Mouse (Mus musculus) stomach, embryonic 14.5 days (tissue): ENCODE measurements around the gene Med26. TPM values are rescaled to one million over a fixed set of nuclear protein-coding genes. Genes with fewer than 3 reads are reported as not detected.

Experiments
- ATAC-seq: fragments of 200-750 bp; cut with Nextera tagmentation; 2 replicates; pipeline ENCODE4 v1.8.0; 2017; ENCODE audit warnings: low read depth, moderate TSS enrichment; ENCODE audit not compliant: insufficient number of reproducible peaks, insufficient read depth, low FRiP score
- H3K27ac ChIP-seq: fragments of 300-500 bp; sonication (generic); 2 replicates; pipeline ENCODE4 v1.5.1; 2014; ENCODE audit warnings: mild to moderate bottlenecking, low read length, moderate library complexity, mixed read lengths
- H3K27me3 ChIP-seq: fragments of 300-500 bp; sonication (generic); 2 replicates; pipeline ENCODE4 v1.6.1; 2014; ENCODE audit warnings: low read length, control low read depth, mixed read lengths; ENCODE audit not compliant: control insufficient read depth, insufficient read depth
- H3K36me3 ChIP-seq: fragments of 300-500 bp; sonication (generic); 2 replicates; pipeline ENCODE4 v1.6.1; 2014; ENCODE audit warnings: mild to moderate bottlenecking, control low read depth, low read length, moderate library complexity, mixed read lengths; ENCODE audit not compliant: control insufficient read depth, insufficient read depth
- H3K4me1 ChIP-seq: fragments of 300-500 bp; sonication (generic); 2 replicates; pipeline ENCODE4 v1.6.1; 2014; ENCODE audit warnings: low read length, control low read depth, mixed read lengths; ENCODE audit not compliant: control insufficient read depth, insufficient read depth
- H3K4me2 ChIP-seq: fragments of 300-500 bp; sonication (generic); replicated peaks from 2 replicates; pipeline ENCODE4 v1.6.1; 2014; ENCODE audit warnings: low read depth, low read length, control low read depth
- H3K4me3 ChIP-seq: fragments of 300-500 bp; sonication (generic); 2 replicates; pipeline ENCODE4 v1.5.1; 2014; ENCODE audit warnings: low read depth, low read length, control low read depth
- H3K9ac ChIP-seq: fragments of 300-500 bp; sonication (generic); replicated peaks from 2 replicates; pipeline ENCODE4 v1.6.1; 2014; ENCODE audit warnings: low read depth, mild to moderate bottlenecking, control low read depth, low read length, moderate library complexity, mixed read lengths
- H3K9me3 ChIP-seq: fragments of 300-500 bp; sonication (generic); 2 replicates; pipeline ENCODE4 v1.6.1; 2016; ENCODE audit warnings: low read depth, low read length, control low read depth; ENCODE audit not compliant: control insufficient read depth
- WGBS: fragments of 180-500 bp; shearing (Covaris S2); extraction: QIAGEN DNeasy Blood & Tissue Kit; methylation state at CpG from one replicate; pipeline ENCODE4 v1.1.7; 2014; 5-methylcytosine and 5-hydroxymethylcytosine counted together
- polyA plus RNA-seq: library from polyadenylated mRNA; unstranded; fragments of >200 nt; fragmentation: Nextera tagmentation; extraction: Ambion mirVana; gene quantifications from 2 replicates; pipeline ENCODE4 v1.2.1, GENCODE M21; 2014

Med26 gene
- polyA plus RNA-seq, 1 experiment from 2014 or later = 13.3 TPM

DNA sequence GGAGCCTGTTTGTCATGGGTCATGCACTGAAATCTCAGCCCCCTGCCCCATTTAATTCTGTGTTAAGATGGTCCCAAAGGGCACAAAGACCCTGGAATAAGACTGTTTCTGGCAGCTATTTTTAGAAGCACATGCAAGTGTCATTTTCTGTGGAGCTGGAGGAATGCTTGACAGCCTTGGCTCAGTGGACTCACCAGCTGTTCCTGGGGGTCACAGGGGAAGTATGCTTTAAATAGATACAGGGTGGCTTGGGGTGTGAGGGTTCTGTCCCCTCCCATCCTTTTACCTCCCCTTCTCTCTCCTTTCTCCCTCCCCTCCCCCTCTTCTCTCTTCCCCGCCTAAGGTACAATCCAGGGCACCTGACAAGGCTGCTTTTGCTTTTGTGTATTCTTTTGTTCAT lies 29.9 kb upstream of the Med26 start:
- ATAC-seq = no peak
- WGBS = 55% methylated on average over 1 of the region's 1 CpGs
- no peak overlapping the region for H3K27ac ChIP-seq
- no peak overlapping the region for H3K9ac ChIP-seq
- H3K4me3 ChIP-seq = no peak overlapping the region
- no peaks in the 10 kb centered on the region; the same call in 1 of the 2 replicates for H3K9me3 ChIP-seq
- H3K4me1 ChIP-seq = 0 out of 2 replicates have a peak, but pooled peaks cover 2% of the 10 kb centered on the region
- H3K27me3 ChIP-seq = no peaks in the 10 kb centered on the region
- H3K4me2 ChIP-seq = no peak overlapping the region
- peaks cover 8% of the 10 kb centered on the region; the same call in 1 of the 2 replicates for H3K36me3 ChIP-seq

DNA sequence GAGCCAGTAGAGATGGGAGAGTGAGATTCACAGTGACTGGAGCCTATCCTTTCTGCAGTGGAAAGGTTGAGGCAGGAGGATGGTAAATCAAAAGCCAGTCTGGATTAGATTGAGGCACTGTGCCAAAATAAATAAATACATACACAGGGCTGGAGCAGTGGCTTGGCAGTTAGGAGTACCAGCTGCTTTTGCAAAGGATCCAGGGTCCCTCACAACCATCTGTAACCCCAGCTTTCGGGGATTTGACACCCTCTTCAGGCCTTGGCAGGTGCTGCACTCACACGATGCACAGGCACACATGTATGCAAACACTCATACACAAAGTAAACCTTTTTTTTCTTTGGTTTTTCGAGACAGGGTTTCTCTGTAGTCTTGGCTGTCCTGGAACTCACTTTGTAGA lies 29.2 kb upstream of the Med26 start:
- Histone ChIP-seq H3K9me3 (no peaks in the 10 kb centered on the region; the same call in 1 of the 2 replicates), H3K4me3 (no peak overlapping the region), H3K27ac (no peak overlapping the region), H3K9ac (no peak overlapping the region), H3K36me3 (peaks cover 8% of the 10 kb centered on the region; the same call in 1 of the 2 replicates), H3K27me3 (no peaks in the 10 kb centered on the region), H3K4me2 (no peak overlapping the region), H3K4me1 (0 out of 2 replicates have a peak, but pooled peaks cover 2% of the 10 kb centered on the region)
- 82% methylated on average over 3 of the region's 3 CpGs for WGBS
- ATAC-seq = no peak

DNA sequence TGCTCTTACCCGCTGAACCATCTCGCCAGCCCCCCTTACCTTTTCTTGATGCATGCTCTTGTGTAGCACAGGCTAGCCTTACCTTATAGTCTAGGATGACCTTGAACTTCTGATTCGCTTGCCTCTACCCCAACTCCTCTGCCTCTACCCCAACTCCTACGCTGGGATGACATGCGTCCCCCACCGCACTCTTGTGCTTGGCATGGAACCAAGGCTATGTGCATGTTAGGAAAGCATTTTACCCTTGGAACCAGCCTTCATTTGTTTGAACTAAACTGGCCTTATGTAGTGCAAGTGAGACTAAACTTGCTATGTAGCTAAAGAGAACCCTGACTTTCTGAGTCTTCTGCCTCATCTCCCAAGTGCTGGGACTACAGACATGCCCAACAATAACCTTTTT lies 27.8 kb upstream of the Med26 start:
- Histone ChIP-seq H3K9ac (no peak overlapping the region), H3K27ac (no peak overlapping the region), H3K9me3 (no peaks in the 10 kb centered on the region; the same call in 1 of the 2 replicates), H3K4me3 (no peak overlapping the region), H3K4me1 (0 out of 2 replicates have a peak, but pooled peaks cover 2% of the 10 kb centered on the region), H3K36me3 (peaks cover 8% of the 10 kb centered on the region; the same call in 1 of the 2 replicates), H3K4me2 (no peak overlapping the region), H3K27me3 (no peaks in the 10 kb centered on the region)
- WGBS = 96% methylated on average over 6 of the region's 6 CpGs
- ATAC-seq = no peak

DNA sequence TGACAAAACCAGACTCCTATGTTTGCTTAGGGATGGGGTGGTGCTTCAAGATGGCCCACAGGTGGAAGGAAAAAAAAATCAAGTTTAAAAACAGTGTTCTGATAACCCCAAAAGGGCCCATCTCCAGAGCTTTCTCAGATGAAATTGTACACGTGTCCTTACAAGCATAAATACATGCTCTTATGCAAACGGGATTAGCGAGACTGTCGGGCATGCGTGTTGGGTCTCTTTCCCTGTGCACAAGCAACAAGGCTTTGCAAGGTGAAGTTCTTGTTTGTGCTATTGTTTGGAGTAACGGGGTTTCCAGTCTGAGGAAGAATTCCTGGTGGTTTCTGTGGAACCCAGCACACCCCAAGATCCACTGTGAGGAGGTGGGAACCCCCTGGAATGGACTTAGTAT lies 25.4 kb upstream of the Med26 start:
- no peaks in the 10 kb centered on the region for H3K27me3 ChIP-seq
- no peak overlapping the region for H3K4me2 ChIP-seq
- no peak for ATAC-seq
- peaks cover 11% of the 10 kb centered on the region for H3K36me3 ChIP-seq
- no peak overlapping the region for H3K27ac ChIP-seq
- H3K9ac ChIP-seq = no peak overlapping the region
- H3K9me3 ChIP-seq = no peaks in the 10 kb centered on the region; the same call in 1 of the 2 replicates
- 74% methylated on average over 6 of the region's 6 CpGs for whole genome bisulfite sequencing
- no peak overlapping the region for H3K4me3 ChIP-seq
- H3K4me1 ChIP-seq = 0 out of 2 replicates have a peak, but pooled peaks cover 2% of the 10 kb centered on the region

DNA sequence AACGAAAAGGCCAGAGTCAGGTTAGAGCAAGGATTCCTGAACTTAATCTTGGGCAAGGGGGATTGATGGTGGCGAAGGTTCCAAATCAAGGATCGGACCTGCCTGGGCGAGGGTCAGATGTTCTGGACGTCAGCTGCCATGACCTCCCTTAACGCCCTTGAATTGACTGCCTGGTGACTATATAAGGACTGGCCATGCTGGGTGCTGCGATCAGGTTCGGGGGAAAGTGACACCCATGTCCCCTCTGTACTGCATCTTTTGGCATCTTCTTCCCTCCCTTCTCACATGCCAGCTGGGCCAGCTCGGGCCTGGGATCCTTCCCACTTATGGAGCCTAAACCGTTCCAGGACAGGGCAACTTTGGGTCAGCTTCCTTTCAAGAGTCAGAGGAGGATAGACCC lies 24.4 kb upstream of the Med26 start:
- Histone ChIP-seq H3K4me2 (peak overlapping the region; percentile 97), H3K36me3 (peaks cover 20% of the 10 kb centered on the region), H3K4me3 (peak overlapping the region; percentile 65), H3K4me1 (no peaks in the 10 kb centered on the region), H3K27ac (peak overlapping the region; percentile 94; the same call in 1 of the 2 replicates), H3K9me3 (no peaks in the 10 kb centered on the region; the same call in 1 of the 2 replicates), H3K9ac (peak overlapping the region; percentile 64), H3K27me3 (no peaks in the 10 kb centered on the region)
- no peak for ATAC-seq
- WGBS = 4% methylated on average over 10 of the region's 10 CpGs

DNA sequence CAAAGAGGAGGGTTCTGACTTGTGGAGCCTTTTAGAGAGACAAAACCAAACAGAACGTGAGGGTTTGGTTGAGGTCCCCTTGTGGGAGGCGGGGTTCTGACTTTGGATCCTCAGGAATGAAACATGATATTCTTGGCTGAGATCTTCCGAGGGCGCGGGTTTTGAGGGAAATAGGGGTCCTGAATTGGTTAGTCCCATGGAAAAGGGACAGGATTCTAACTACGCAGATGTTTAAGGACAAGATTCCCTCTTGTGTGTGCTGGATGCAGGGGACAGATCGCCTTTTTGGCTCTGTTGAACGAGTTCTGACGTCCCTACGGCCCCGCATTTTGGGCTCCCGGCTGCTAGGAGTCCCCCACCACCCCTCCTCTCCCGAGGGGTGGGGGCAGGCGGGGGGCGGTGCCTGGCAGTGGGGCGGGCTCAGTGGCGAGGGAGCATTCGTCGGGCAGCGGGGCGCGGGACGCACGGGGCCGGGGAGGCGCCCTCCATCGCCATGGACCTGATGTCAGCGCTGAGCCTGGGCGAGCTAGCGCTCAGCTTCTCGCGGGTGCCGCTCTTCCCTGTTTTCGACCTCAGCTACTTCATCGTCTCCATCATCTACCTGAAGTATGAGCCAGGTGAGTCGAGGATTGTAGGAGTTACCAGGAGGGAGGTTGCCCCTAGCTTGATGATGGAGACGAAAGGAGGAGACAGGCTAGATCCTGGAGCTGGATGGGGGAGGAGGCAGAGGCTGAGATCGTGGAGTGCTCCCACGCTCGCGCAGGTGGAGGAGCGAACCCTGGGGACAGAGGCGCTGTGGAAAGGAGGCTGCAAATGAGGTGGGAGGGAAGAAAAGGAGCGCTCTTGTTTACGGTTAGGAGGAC lies 23.8 kb upstream of the Med26 start, which contains the start of gene Tmem38a:
TSS of gene Tmem38a (plus strand) at position 445 of the 863 bp plus-strand sequence.
- peak; percentile 35; the same call in 1 of the 2 replicates for ATAC-seq
- H3K27me3 ChIP-seq = no peaks in the 10 kb centered on the region
- H3K9ac ChIP-seq = peak within 1 kb of the TSS; percentile 64
- H3K27ac ChIP-seq = peak within 1 kb of the TSS; percentile 94
- H3K36me3 ChIP-seq = peaks cover 27% of the 10 kb centered on the region
- H3K9me3 ChIP-seq = no peaks in the 10 kb centered on the region
- WGBS = under 1% methylated on average over 45 of the region's 45 CpGs
- H3K4me1 ChIP-seq = no peaks in the 10 kb centered on the region
- peak within 1 kb of the TSS; percentile 97 for H3K4me2 ChIP-seq
- H3K4me3 ChIP-seq = peak within 1 kb of the TSS; percentile 65

DNA sequence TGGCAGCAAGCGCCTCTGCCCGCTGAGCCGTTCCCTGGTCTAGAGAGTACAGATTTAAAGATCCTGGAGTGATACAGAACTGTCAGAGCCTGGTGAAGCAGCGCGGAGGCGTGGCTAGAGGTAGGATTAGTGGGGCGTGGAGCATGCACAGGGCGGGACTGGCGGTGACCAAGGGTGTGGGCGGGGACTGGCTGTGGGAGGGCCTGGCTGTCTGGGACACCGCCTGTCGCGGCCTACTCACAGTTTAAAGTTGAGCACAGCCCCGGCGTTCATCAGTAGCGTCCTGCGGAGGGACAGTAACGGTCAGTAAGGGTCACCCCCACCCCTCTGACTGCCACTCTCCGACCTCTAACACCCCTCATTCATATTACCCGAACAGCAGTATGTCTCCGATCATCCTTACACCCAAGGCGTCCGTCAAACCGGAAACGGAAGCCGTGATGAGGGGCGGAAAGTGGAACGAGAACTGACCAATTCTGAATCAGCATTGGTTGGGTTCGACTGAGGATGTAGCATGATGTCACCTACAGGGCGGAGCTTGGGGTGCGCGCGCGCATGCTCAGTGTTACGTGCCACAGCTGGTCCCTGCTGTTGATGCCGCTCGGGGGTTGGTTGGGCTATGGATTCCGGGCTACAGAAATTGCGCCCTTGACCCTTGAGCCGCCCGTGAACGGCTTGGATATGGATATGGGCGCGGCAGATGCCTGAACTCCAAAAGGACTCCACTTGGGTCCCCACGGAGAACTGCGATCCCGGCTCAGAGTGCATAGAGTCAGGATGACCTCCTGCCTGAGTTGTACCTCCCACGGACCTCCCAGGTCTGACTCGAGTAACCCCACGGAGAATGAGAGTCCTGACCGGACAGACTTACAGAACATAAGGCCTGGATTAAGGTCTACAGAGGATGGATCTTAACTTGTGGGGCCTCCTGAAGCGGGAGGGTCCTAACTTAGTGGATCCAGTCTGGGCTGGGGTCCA lies 22.9 kb upstream of the Med26 start, which contains the start of gene Smim7:
TSS of gene Smim7 (minus strand) at position 456 of the 978 bp plus-strand sequence.
- Histone ChIP-seq H3K9ac (peak within 1 kb of the TSS; percentile 64), H3K27ac (peak within 1 kb of the TSS; percentile 94), H3K4me2 (peak within 1 kb of the TSS; percentile 97), H3K27me3 (no peaks in the 10 kb centered on the region), H3K9me3 (no peaks in the 10 kb centered on the region), H3K4me3 (peak within 1 kb of the TSS; percentile 65), H3K36me3 (peaks cover 36% of the 10 kb centered on the region), H3K4me1 (no peaks in the 10 kb centered on the region)
- ATAC-seq = peak; percentile 96
- under 1% methylated on average over 52 of the region's 52 CpGs for WGBS

DNA sequence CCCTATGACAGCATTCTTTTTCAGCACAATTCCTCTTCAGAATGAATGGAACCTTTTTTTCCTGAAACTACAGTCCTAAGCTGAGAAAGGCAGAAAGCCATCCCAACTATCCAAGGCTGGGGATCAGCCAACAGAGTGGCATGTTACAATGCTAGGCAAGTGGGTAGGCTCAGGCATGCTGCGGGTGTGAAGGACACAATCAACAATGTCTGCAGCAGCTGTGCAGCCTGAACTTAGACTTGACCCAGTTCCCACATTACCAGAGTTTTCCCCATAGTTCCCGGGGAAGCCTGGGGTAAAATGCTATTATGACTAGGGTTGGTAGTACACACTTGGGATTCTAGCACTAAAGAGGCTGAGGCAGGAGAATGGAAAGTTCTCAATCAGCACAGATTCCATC lies 17.9 kb upstream of the Med26 start:
- H3K36me3 ChIP-seq = peaks cover 49% of the 10 kb centered on the region
- no peak overlapping the region for H3K4me2 ChIP-seq
- H3K9me3 ChIP-seq = no peaks in the 10 kb centered on the region
- H3K27me3 ChIP-seq = no peaks in the 10 kb centered on the region
- no peak overlapping the region for H3K4me3 ChIP-seq
- no peak for ATAC-seq
- no peak overlapping the region for H3K9ac ChIP-seq
- no peak overlapping the region for H3K27ac ChIP-seq
- 98% methylated on average over 2 of the region's 2 CpGs for WGBS
- H3K4me1 ChIP-seq = no peaks in the 10 kb centered on the region
